Mouse (Mus musculus) CH12.LX (cell line): ENCODE measurements at regions not wholly inside any gene's neighbourhood (a gene's known extent, or its start where the extent isn't known, plus 50 kb on each side); places are given as distances from the start of the nearest gene placed in this dataset.

Experiments used
- DNase-seq: peaks from one replicate; pipeline ENCODE4 v3.0.0-alpha.2; 2013; ENCODE audit errors: extremely low read depth
- H3K27ac ChIP-seq: 2 replicates; pipeline ENCODE4 v1.5.1; 2012; ENCODE audit warnings: low read depth, mild to moderate bottlenecking, control low read depth, moderate library complexity; ENCODE audit not compliant: insufficient read depth
- H3K27me3 ChIP-seq: replicated peaks from 2 replicates; pipeline ENCODE3; 2012; ENCODE audit warnings: inconsistent platforms
- H3K36me3 ChIP-seq, 2 experiments: replicated peaks in 1 of 2; 2 replicates each; pipeline versions ENCODE3 to v1.6.1; 2012; ENCODE audit warnings: inconsistent platforms in 1 of 2, low read length in 1 of 2, mild to moderate bottlenecking in 1 of 2, mixed read lengths in 1 of 2, moderate library complexity in 1 of 2; ENCODE audit not compliant: control insufficient read depth in 1 of 2, insufficient read depth in 1 of 2
- H3K4me1 ChIP-seq, 2 experiments: 2 replicates each; pipeline ENCODE4 v1.6.1; 2012; ENCODE audit warnings: inconsistent platforms in 1 of 2, moderate library complexity in 1 of 2; ENCODE audit not compliant: insufficient read depth in 2 of 2, control insufficient read depth in 1 of 2
- H3K4me2 ChIP-seq: 2 replicates; pipeline ENCODE4 v1.6.1; 2012; ENCODE audit warnings: low read depth, mild to moderate bottlenecking, control low read depth; ENCODE audit not compliant: poor library complexity, insufficient read depth, severe bottlenecking
- H3K4me3 ChIP-seq, 3 experiments: fragments of 150-350 bp in 1 of 3; sonication (generic) in 1 of 3; replicated peaks in 1 of 3; 2 replicates each; pipeline versions ENCODE3 to v1.5.1; 2011 to 2012; ENCODE audit warnings: low read depth in 2 of 3, low read length in 2 of 3, mild to moderate bottlenecking in 2 of 3, moderate library complexity in 2 of 3, control low read depth in 1 of 3, improper control_type of control experiment in 1 of 3, inconsistent platforms in 1 of 3, mixed read lengths in 1 of 3; ENCODE audit not compliant: poor library complexity in 1 of 3
- H3K79me2 ChIP-seq: replicated peaks from 2 replicates; pipeline ENCODE4 v1.6.1; 2012; ENCODE audit warnings: mild to moderate bottlenecking, moderate library complexity; ENCODE audit not compliant: control insufficient read depth, poor library complexity, insufficient read depth, severe bottlenecking; ENCODE audit errors: extremely low read depth
- H3K9ac ChIP-seq: 2 replicates; pipeline ENCODE4 v1.6.1; 2012; ENCODE audit warnings: low read depth, mild to moderate bottlenecking, control low read depth, moderate library complexity; ENCODE audit not compliant: insufficient read depth
- H3K9me3 ChIP-seq: replicated peaks from 2 replicates; pipeline ENCODE3; 2012; ENCODE audit warnings: low read length, inconsistent platforms, mixed read lengths
- CHD1 ChIP-seq: IDR thresholded peaks from 2 replicates; pipeline ENCODE4 v1.6.1; 2012; ENCODE audit warnings: low read depth, low read length, improper control_type of control experiment, inconsistent platforms
- CHD2 ChIP-seq: IDR thresholded peaks from 2 replicates; pipeline ENCODE4 v1.6.1; 2011; ENCODE audit warnings: low read length, improper control_type of control experiment
- CTCF ChIP-seq, 2 experiments: IDR thresholded peaks in 1 of 2; conservative IDR thresholded peaks in 1 of 2; 2 replicates each; pipeline ENCODE4 v1.5.1; 2011 to 2012; ENCODE audit warnings: low read depth in 2 of 2, low read length in 2 of 2, improper control_type of control experiment in 1 of 2, inconsistent platforms in 1 of 2, mild to moderate bottlenecking in 1 of 2, moderate library complexity in 1 of 2
- E2F4 ChIP-seq: IDR thresholded peaks from 2 replicates; pipeline ENCODE4 v1.6.1; 2011; ENCODE audit warnings: low read depth, low read length, improper control_type of control experiment; ENCODE audit not compliant: insufficient replicate concordance
- ELF1 ChIP-seq: IDR thresholded peaks from 2 replicates; pipeline ENCODE4 v1.6.1; 2014; ENCODE audit warnings: low read depth, mild to moderate bottlenecking, inconsistent platforms, low read length, improper control_type of control experiment
- ETS1 ChIP-seq: conservative IDR thresholded peaks from 2 replicates; pipeline ENCODE4 v1.6.1; 2012; ENCODE audit warnings: low read depth, mild to moderate bottlenecking, inconsistent platforms, low read length, improper control_type of control experiment, moderate library complexity
- HCFC1 ChIP-seq: IDR thresholded peaks from 2 replicates; pipeline ENCODE4 v1.6.1; 2012; ENCODE audit warnings: low read depth, mild to moderate bottlenecking, inconsistent platforms, low read length, improper control_type of control experiment
- IRF4 ChIP-seq: IDR thresholded peaks from 2 replicates; pipeline ENCODE4 v1.6.1; 2014; ENCODE audit warnings: low read depth, mild to moderate bottlenecking, inconsistent platforms, low read length, improper control_type of control experiment
- KAT2A ChIP-seq: IDR thresholded peaks from 2 replicates; pipeline ENCODE4 v1.6.1; 2012; ENCODE audit warnings: low read length, improper control_type of control experiment, inconsistent platforms; ENCODE audit not compliant: insufficient replicate concordance
- MXI1 ChIP-seq: IDR thresholded peaks from 2 replicates; pipeline ENCODE4 v1.6.1; 2011; ENCODE audit warnings: mild to moderate bottlenecking, low read depth, low read length, improper control_type of control experiment
- NRF1 ChIP-seq: IDR thresholded peaks from 2 replicates; pipeline ENCODE4 v1.6.1; 2014; ENCODE audit warnings: low read depth, mild to moderate bottlenecking, inconsistent platforms, low read length, improper control_type of control experiment, moderate library complexity
- PAX5 ChIP-seq: IDR thresholded peaks from 2 replicates; pipeline ENCODE4 v1.6.1; 2012; ENCODE audit warnings: low read length, inconsistent platforms, mixed read lengths
- SIN3A ChIP-seq: IDR thresholded peaks from 2 replicates; pipeline ENCODE4 v1.6.1; 2012; ENCODE audit warnings: low read length, improper control_type of control experiment, inconsistent platforms
- SMC3 ChIP-seq: IDR thresholded peaks from 2 replicates; pipeline ENCODE4 v1.6.1; 2011; ENCODE audit warnings: low read depth, low read length, improper control_type of control experiment
- ZC3H11A ChIP-seq: IDR thresholded peaks from 2 replicates; pipeline ENCODE4 v1.6.1; 2012; ENCODE audit warnings: low read depth, mild to moderate bottlenecking, inconsistent platforms, low read length, improper control_type of control experiment
- dilution Hi-C: fragments of 300-500 bp; cut with MboI; formaldehyde crosslinking; loops from 2 replicates; pipeline ENCODE4 v1.14.3; 2020; ENCODE audit warnings: low sequenced_read_pairs; ENCODE audit not compliant: extremely low pct_unique_long_range_greater_than_20kb, extremely low pct_ligation_motif_present
- in situ Hi-C: fragments of 300-500 bp; cut with MboI; formaldehyde crosslinking; loops from 3 replicates; pipeline ENCODE4 v1.14.3; 2019; ENCODE audit warnings: low sequenced_read_pairs, low pct_ligation_motif_present, low pct_unique_long_range_greater_than_20kb, mixed read lengths

DNA sequence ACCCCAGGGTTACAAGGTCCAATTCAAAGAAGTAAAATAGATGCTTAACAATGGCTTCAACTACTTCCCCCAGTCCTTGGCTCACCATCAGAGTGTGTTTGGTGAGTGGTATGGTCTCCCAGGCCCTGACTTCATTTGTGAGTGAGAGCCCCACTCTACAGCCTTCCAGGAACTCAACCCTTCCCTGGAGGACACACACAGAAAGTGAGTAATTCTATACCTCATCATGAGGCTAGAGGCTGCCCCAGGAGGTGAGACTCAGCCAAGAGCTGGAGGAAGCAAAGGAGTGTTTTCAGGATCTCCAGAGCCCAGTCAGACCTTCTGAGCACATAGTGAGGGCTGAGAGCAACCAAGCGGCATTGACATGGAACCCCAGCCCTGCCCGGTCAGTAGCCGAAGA, 200.6 kb downstream of the Xxylt1 start:
- H3K9ac ChIP-seq, result no peak overlapping the region
- in situ Hi-C loops, result loop anchor here (5.0 to 10.0 kb wide), 2 partner anchors 47 to 174 kb away; no protein-coding TSS in a partner anchor

DNA sequence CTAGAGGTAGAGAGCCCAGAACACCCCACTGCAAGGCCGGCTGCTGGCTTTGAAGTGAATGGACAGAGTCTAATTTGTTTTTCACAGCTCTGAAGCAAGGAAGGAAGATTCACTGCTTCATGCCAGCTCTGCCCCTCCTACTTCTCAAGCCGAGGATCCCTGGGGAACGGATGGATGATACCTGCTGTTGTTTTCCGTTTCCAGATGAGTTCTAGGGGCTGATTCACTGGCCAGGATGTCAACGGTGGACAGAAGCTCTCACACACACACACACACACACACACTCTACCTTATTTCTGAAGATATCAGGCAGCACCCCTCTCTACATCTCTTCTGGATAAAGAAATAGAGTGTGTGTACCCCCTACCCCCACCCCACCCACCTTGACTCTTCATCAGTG, 200.0 kb downstream of the Xxylt1 start:
- TF ChIP-seq CHD2 (no peak), NRF1 (no peak), KAT2A (no peak), CHD1 (no peak), CTCF (conservative IDR thresholded peaks at IDR 0.05 in 1 of 2, IDR thresholded peaks at IDR 0.05 in 1 of 2; ENCODE audit: low read depth in 2 of 2, low read length in 2 of 2) (no peak), E2F4 (no peak), SMC3 (no peak), HCFC1 (no peak), ETS1 (no peak), SIN3A (no peak), MXI1 (no peak), ZC3H11A (no peak), PAX5 (no peak)
- TF ChIP-seq, all 38 proteins: peak for 0
- in situ Hi-C loops, result loop anchor here (5.0 to 10.0 kb wide), 2 partner anchors 46 to 174 kb away; no protein-coding TSS in a partner anchor
- peaks cover 7 to 15% of the 10 kb centered on the region in 2 experiments; a peak in 2 of 4 replicates for H3K4me1 ChIP-seq

More for the DNA sequence above, 200.6 kb downstream of the Xxylt1 start:
- H3K4me3 ChIP-seq, result no peak overlapping the region
- peaks cover 7% of the 10 kb centered on the region for H3K9me3 ChIP-seq
- dilution Hi-C loops, result no loop called here
- no peaks in the 10 kb centered on the region for H3K27me3 ChIP-seq
- no peaks in the 10 kb centered on the region for H3K36me3 ChIP-seq
- H3K79me2 ChIP-seq, result no peaks in the 10 kb centered on the region
- no peak for TF ChIP-seq IRF4
- TF ChIP-seq ELF1, result no peak
- H3K4me2 ChIP-seq, result no peak overlapping the region
- no peak overlapping the region for H3K27ac ChIP-seq
- peaks cover 9 to 15% of the 10 kb centered on the region in 2 experiments; a peak in 2 of 4 replicates for H3K4me1 ChIP-seq
- DNase-seq, result no peak

More for the DNA sequence above, 200.0 kb downstream of the Xxylt1 start:
- no peak overlapping the region for H3K4me3 ChIP-seq
- no peaks in the 10 kb centered on the region for H3K27me3 ChIP-seq
- no peak overlapping the region for H3K9ac ChIP-seq
- no peaks in the 10 kb centered on the region for H3K36me3 ChIP-seq
- H3K27ac ChIP-seq, result no peak overlapping the region
- dilution Hi-C loops, result no loop called here
- H3K79me2 ChIP-seq, result no peaks in the 10 kb centered on the region
- no peak overlapping the region for H3K4me2 ChIP-seq
- peaks cover 7% of the 10 kb centered on the region for H3K9me3 ChIP-seq
- DNase-seq, result no peak
